Comparison of ENCODE assay signal across 15 mouse cellular contexts in the genomic region with DNA sequence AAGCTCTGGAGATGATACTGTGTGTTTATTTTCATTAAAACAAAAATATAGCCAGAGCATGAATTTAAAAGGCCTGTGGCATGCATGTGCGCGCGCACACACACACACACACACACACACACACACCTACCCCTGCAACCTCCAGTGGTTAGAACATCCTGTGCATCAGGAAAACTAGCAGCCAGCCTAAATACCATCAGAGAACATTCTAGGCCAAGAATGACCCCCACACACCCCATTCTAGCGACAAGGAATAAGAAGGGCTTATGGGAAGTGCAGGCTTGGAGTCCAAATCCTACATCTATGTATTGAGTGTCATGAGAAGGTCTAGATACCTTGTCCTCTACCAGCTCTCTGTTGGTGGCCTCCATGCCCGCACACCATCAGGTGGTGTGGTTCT. TPM values are rescaled to one million over a fixed set of nuclear protein-coding genes. Genes with fewer than 3 reads are reported as not detected.
"Had no signal": no experiment of that assay in that cellular context is flagged by ENCODE, and none has a peak within 500 bp of the region (broad histone marks: within the 10 kb centered on the region; RNA-seq: fewer than 3 reads in every experiment).

No protein-coding gene starts in this region.

- ATAC-seq: midbrain, embryonic 15.5 days had no signal

- H3K4me3 ChIP-seq: liver, embryonic 15.5 days; midbrain, embryonic 15.5 days had no signal

- H3K9ac ChIP-seq: liver, embryonic 15.5 days; midbrain, embryonic 15.5 days; stomach, embryonic 15.5 days had no signal

- H3K27ac ChIP-seq: liver, embryonic 15.5 days; midbrain, embryonic 15.5 days; neural tube, embryonic 13.5 days had no signal

- H3K9me3 ChIP-seq: liver, embryonic 15.5 days; midbrain, embryonic 15.5 days; neural tube, embryonic 13.5 days; stomach, embryonic 15.5 days had no signal

- H3K36me3 ChIP-seq: liver, embryonic 15.5 days; midbrain, embryonic 15.5 days; neural tube, embryonic 13.5 days had no signal

- DNase-seq: kidney, adult 11 months; kidney, postnatal 10 days; layer of hippocampus, postnatal 36 days; lung, adult 2 months; retina, postnatal 1 day; thymus, adult 2 months; thymus, postnatal 25 days had no signal

RNA-seq across cellular contexts. Expression of a gene that starts 1.5 kb away (rescaled TPM):
- total RNA-seq: liver, adult 2 months; megakaryocyte progenitor cell, adult 5-6 weeks; monocyte, adult 5-6 weeks had no signal
- polyA plus RNA-seq: kidney, embryonic 14.5 days; liver, adult 2 months had no signal

RNA-seq across cellular contexts. Expression of a gene that starts 41.8 kb away (rescaled TPM):
- total RNA-seq: monocyte, adult 5-6 weeks had no signal
- polyA plus RNA-seq: liver, embryonic 15.5 days had no signal
